Mouse (Mus musculus): ENCODE measurements at regions not wholly inside any gene's neighbourhood (a gene's known extent, or its start where the extent isn't known, plus 50 kb on each side); places are given as distances from the start of the nearest gene placed in this dataset.

DNA sequence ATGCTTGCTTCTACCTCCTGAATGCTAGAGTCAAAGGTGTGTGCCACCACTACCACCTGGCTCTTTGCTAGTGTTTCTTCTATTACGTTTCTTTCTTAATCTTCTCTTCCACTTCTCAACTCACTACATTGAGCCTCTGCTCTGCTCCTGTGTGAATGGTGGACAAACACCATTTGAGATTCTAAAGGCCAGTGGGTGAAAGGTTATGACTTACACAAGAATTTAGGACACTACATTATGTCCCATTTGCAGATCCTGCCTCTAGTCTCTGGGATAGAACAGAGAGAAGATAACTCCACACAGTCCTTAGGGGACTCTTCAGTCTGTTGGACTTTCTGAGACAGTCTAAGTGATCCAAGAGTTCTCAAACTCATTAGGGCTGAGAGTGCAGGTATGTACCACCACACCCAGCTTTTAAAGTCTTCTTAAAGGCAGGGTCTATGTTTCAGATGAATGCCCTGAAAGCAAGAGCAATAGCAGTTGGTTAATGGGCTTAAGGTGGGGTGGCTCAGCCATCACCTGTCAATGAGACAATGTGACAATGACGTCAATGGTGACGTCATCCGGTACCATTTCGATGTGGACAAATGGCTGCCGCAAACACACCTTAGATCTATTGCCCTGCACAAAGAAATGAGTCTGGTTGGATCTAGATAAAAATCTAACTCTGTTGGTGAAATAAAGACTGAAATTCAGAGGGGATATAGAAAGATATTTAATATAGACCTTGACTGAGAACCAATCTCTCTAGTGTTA is 131.4 kb downstream of the Cd24a start (continued):
- TF ChIP-seq RCOR1 (conservative IDR thresholded peaks at IDR 0.05; ENCODE audit: low read depth, low read length) (no peak), POLR2AphosphoS2 (IDR thresholded peaks at IDR 0.05; ENCODE audit: low read depth, low read length) (no peak), BHLHE40 (IDR thresholded peaks at IDR 0.05; ENCODE audit: low read depth, low read length) (no peak), MYC (IDR thresholded peaks at IDR 0.05; ENCODE audit: low read depth, low read length) (0 out of 2 replicates have a peak, but pooled peaks have one; percentile 43), RAD21 (IDR thresholded peaks at IDR 0.05; ENCODE audit: low read depth, low read length) (no peak), SIN3A (IDR thresholded peaks at IDR 0.05; ENCODE audit: low read length) (peak; percentile 24; the same call in 1 of the 2 replicates), JUND (conservative IDR thresholded peaks at IDR 0.05; ENCODE audit: low read depth, low read length) (peak; percentile 84), ZMIZ1 (IDR thresholded peaks at IDR 0.05; ENCODE audit: low read depth, low read length) (no peak)

- TF ChIP-seq HCFC1 (IDR thresholded peaks at IDR 0.05; ENCODE audit: low read depth, low read length) = no peak
- 0 out of 2 replicates have a peak, but pooled peaks have one; percentile 20 for TF ChIP-seq ELF1 (IDR thresholded peaks at IDR 0.05; ENCODE audit: low read depth, low read length)
- 0 out of 2 replicates have a peak, but pooled peaks have one; percentile 10 for TF ChIP-seq MEF2A (IDR thresholded peaks at IDR 0.05; ENCODE audit: borderline replicate concordance, low read depth, low read length)
- TF ChIP-seq MYC (IDR thresholded peaks at IDR 0.05; ENCODE audit: low read depth, low read length) = peak; percentile 87
- TF ChIP-seq POLR2AphosphoS2 (IDR thresholded peaks at IDR 0.05; ENCODE audit: low read depth, low read length) = no peak
- peak; percentile 75 for TF ChIP-seq MAX (IDR thresholded peaks at IDR 0.05; ENCODE audit: low read length)
- 0 out of 2 replicates have a peak, but pooled peaks have one; percentile 29 for TF ChIP-seq ZMIZ1 (IDR thresholded peaks at IDR 0.05; ENCODE audit: low read depth, low read length)
- peak; percentile 87 for TF ChIP-seq MXI1 (IDR thresholded peaks at IDR 0.05; ENCODE audit: low read depth, low read length)
- TF ChIP-seq RCOR1 (conservative IDR thresholded peaks at IDR 0.05; ENCODE audit: low read depth, low read length) = no peak
- peak; percentile 35; the same call in 1 of the 2 replicates for TF ChIP-seq IRF4 (IDR thresholded peaks at IDR 0.05; ENCODE audit: low read depth, low read length)
- 0 out of 2 replicates have a peak, but pooled peaks have one; percentile 22 for TF ChIP-seq POLR2A (IDR thresholded peaks at IDR 0.05; ENCODE audit: low read depth, low read length)
- TF ChIP-seq E2F4 (IDR thresholded peaks at IDR 0.05; ENCODE audit: insufficient replicate concordance, low read depth, low read length) = no peak
- peak overlapping the region; percentile 64 for H3K4me2 ChIP-seq (ENCODE audit: insufficient read depth, low read depth, poor library complexity, severe bottlenecking)
- peaks cover 6% of the 10 kb centered on the region for H3K9me3 ChIP-seq (replicated peaks; ENCODE audit: low read length)
- peak overlapping the region; percentile 96 for H3K27ac ChIP-seq (ENCODE audit: insufficient read depth, low read depth)
- H3K4me1 ChIP-seq (ENCODE audit: control insufficient read depth in 1 of 2, insufficient read depth in 2 of 2) = peaks cover 13 to 66% of the 10 kb centered on the region in 2 experiments
- H3K36me3 ChIP-seq (replicated peaks in 1 of 2; ENCODE audit: control insufficient read depth in 1 of 2, insufficient read depth in 1 of 2, low read length in 1 of 2) = peaks cover 19 to 45% of the 10 kb centered on the region in 2 experiments
- H3K27me3 ChIP-seq (replicated peaks) = no peaks in the 10 kb centered on the region
- peak overlapping the region; percentile 64 for H3K9ac ChIP-seq (ENCODE audit: insufficient read depth, low read depth)
- DNase-seq (ENCODE audit: extremely low read depth) = no peak
- H3K79me2 ChIP-seq (replicated peaks; ENCODE audit: control insufficient read depth, extremely low read depth, insufficient read depth, poor library complexity, severe bottlenecking) = no peaks in the 10 kb centered on the region; the same call in 1 of the 2 replicates
- H3K4me3 ChIP-seq (replicated peaks in 1 of 3; ENCODE audit: low read depth in 2 of 3, low read length in 2 of 3, poor library complexity in 1 of 3) = peak overlapping the region in 1 of 3 experiments; percentile 9
- in situ Hi-C loops (cut with MboI; ENCODE audit: low pct_ligation_motif_present, low pct_unique_long_range_greater_than_20kb, low sequenced_read_pairs) = no loop called here
- dilution Hi-C loops (cut with MboI; ENCODE audit: extremely low pct_ligation_motif_present, extremely low pct_unique_long_range_greater_than_20kb, low sequenced_read_pairs) = no loop called here
Observed at GRCm38 (mm10) chr10:43710186-43710885, 132.3 kb downstream of the Cd24a start.
